Mouse (Mus musculus) ES-E14 (cell line): ENCODE data around the gene Pip4k2a.

ENCODE experiments used
- HCFC1 ChIP-seq: IDR thresholded peaks from 2 replicates; pipeline ENCODE4 v1.6.1; 2012; ENCODE audit warnings: low read length, inconsistent platforms, borderline replicate concordance; ENCODE audit not compliant: insufficient read depth
- MAFK ChIP-seq: IDR thresholded peaks from 2 replicates; pipeline ENCODE4 v1.6.1; 2014; ENCODE audit warnings: mild to moderate bottlenecking, low read depth, low read length, inconsistent platforms; ENCODE audit not compliant: insufficient read depth

DNA sequence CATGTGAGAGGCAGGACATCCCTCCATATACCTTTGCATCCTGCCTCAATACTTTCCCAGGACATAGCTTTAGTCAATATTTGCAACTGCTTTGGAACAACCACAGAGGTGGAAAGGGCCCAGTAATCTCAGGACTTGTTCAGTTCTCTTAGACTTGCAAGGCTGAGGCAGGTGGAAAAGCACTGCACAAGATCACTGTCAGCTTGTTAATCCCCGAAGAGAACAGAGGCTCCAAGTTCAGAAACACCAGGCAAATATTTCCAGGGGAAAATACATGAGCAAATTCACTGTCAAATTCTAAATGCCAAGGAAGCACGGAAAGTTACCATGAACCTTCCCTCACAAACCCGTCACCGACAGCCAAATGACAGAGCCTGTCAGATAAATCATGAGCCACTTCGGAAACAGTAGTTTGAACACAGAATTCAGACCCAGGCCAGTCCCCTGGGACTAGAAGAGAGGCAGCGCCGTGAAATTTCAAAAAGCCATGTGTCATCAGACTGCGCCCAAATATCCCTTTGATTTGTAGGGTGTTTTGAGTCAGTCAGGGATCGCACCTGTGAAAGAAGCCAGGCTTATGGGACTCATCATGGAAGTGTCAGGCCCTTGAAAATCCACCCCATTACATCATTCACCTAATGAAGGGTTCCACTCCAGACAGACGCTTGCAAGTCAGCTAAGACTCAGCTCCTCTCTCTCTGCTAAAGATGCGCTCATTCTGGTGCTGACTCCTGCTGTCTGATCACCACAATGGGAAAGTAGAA, 184.1 kb downstream of the Pip4k2a start:
- TF ChIP-seq MAFK (no peak), HCFC1 (no peak)
